Mouse (Mus musculus) urinary bladder, postnatal 36 days (tissue): ENCODE measurements around the gene Abcg4.
"Not testable (repeated sequence)": the region's sequence is repeated elsewhere in the genome, so short reads cannot be mapped to it uniquely, and the experiment has no call there.

ENCODE experiments used
- DNase-seq, 2 experiments: peaks; one replicate each; pipeline ENCODE4 v3.0.0; 2022; ENCODE audit warnings: low spot score in 2 of 2, mixed read lengths in 1 of 2

The Abcg4 gene

DNA sequence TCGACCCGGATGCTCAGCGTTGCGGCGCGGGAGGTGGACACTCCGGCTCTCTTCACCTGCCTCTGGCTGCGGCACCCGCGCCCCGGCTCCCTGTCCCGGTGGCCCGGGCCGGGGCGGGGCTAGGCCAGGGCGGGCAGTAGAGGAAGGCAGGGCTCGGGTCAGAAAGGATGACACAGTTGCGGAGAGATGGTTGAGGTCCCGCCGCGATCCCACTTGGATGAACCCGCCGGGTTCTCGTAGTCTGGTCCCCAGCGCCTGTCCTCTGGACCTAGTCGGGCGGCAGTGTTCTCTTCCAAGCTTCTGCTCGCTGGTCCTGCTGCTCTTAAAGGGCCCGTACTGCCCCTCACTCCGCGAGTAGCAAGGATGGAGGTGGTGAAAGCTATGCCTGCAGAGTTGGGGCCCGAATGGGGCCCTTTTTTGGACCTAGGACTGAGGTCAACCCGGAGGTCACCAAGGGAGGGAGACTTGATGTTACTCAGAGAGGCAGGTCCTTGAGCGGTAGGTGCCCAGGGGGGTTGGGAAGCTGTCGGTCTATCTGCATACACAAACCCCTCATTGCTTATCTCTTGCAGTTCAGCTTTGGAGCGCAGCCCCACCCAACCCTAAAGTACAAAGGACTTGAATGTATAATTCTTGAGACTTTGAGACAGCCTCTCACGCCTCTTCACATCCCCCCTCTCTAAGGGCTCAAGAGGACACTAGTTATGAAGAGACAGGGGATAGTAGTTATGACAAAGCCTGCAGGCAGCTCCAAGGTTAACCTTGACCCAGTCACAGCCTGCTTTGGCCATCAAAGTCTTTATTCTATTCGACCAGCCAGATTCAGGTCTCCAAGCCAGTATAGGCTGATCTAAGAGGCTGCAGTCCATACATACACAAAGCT is at the start of gene Abcg4:
Abcg4 (minus strand) TSS at position 540 of the 883 bp plus-strand sequence.
- DNase-seq, result no peak

DNA sequence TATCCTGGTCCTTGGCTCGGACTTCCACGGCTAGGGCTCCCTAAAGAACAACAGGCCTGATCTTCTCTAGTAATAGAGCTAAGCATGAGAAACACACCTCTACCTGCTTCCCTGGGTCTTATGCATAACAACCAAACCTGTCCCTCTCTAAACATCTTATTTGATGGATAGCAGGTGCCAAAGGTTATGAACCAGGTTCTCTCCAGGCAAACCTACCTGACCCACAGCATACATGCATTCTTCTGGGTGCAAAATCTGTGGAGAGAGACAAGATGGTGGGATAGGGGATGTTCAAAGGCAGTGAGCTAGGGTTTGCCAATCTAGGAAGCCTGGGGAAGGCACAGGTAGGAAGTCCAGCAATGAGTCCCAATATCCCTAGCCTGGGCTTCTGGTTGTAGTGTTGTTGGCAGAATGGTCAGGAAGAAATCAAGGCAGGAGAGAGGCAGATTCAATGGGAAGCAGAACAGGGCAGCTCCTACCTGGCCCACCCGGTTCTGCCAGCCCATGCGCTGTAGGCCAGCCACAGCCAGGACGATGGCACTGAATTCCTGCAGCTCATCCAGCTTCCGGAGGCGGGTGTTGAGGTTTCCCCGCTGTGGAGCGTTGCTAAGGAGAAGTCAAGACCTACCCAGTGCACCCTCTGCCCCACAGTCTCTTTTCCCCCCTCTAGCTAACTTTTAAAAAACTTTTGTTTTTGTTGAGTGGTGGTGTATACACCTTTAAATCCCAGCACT is 49.2 kb upstream of the Abcg4 start:
- no peak for DNase-seq

DNA sequence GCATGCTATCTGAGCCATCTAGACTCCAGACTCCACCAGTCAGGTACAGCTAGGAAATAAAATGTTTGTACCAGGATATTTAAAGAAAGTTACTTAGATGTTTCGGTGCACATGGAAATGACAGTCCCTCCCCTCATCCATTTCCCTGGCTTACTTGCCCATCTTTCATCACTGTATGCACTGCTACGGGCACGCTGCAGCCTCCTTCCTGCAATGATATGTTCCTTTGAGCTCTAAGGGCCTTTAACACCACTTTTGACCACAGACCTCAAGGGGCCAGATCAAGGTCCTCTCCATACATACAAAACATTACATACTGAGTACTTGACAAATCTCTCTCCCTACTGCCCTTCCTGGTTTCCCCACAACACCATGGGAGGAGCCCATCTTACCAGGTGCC is 48.5 kb upstream of the Abcg4 start:
- no peak for DNase-seq

DNA sequence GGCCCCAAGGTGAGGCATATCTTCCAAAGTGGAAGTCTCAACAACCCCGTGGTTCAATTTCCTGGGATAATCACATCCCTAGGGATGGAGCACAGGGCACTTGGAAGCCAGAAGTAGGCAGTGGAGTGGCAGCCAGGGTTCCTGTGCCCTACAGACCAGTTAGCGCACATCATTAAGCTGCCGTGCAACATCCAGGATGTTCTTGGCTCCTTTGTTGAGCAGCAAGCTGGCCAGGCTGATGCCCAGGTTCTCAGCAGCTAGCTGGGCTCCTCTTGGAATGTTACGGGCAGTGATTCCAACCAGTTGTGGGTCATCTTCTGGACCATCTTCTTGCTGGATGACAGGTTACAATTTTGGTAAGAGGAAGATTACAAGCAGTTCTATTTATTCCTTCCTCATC is 48.1 kb upstream of the Abcg4 start:
- DNase-seq, result not testable (repeated sequence)

DNA sequence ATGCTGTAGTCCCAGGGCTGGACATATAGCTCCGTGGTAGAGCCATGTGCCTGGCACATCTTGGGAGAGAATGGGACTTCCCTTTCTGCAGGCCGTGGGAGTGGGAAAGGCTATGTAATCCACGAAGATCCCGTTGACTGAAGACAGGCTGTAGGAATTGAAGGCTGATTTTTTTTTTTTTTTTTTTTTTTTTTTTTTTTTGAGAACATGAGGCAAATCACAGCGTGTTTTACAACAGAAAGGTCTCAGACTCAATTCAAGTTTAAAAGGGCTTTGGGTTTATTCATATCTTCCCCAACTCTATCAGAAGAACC is 47.6 kb upstream of the Abcg4 start:
- no peak for DNase-seq

DNA sequence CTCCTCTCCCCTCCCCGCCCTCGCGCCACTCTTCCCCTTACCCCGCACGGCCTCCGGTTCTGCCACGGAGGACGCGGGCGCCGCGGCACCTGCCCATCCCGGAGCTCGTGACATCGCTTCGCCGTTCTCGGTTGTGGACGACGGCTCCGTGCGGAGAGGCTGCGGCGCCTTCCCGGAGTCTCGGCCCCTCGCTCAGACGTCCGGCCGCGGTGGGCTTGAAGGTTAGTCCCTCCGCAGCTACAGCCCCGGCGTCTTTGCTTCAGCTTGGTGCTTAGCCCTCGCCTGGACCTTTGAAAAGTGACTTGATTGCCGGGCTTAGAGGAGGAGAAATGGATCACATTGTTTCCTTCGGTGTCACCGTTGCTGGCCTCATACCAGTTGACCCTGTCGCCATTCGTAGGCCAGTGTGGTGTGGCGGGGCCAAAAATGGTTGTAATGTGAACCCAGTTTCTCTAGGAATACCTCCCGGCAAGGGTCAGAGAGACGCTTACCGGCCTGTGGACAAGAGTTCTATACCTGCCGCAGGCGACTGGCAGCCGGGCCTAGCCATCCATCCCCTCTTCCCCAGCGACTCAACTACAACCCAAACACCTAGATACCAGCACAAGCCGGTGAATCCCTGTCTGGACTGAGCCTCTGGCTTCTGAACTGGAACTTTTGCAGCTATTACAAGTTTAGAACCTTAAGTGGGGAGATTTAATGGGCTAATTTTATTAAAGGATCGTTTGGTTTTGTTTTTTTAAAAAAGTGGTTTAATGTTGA is 47.1 kb upstream of the Abcg4 start:
- peak in 1 of 2 experiments; percentile 35 for DNase-seq

DNA sequence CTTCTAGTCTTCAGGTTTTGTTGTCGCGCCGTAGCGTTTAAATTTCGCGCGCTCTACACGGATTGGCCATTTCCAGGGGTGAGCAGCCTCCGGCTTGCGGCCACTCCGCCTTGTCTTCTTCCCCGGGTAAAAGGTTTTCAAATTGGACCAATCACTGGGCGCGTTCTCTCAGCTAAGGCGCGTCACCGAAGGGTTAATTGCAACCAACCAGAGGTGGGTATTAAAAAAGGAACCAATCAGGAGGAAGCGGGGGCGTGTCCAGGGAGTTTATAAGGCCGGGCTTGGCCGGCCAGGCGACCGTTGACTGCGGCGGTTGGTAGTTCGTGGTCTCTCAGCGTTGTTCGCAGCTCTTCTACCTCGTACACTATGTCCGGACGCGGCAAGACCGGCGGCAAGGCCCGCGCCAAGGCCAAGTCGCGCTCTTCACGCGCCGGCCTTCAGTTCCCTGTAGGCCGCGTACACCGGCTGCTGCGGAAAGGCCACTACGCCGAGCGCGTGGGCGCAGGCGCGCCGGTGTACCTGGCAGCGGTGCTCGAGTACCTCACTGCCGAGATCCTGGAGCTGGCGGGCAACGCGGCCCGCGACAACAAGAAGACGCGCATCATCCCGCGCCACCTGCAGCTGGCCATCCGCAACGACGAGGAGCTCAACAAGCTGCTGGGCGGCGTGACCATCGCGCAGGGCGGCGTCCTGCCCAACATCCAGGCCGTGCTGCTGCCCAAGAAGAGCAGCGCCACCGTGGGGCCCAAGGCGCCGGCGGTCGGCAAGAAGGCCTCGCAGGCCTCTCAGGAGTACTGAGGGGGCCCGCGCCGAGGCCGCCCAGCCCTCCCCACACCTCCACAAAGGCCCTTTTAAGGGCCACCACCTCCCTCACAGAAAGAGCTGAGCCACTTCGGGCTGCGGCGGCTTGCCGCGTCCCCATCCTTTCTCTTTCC is 46.2 kb upstream of the Abcg4 start, which contains the start of gene H2afx:
H2afx (plus strand) TSS at position 299 of the 935 bp plus-strand sequence.
- peak; percentile 98 for DNase-seq

DNA sequence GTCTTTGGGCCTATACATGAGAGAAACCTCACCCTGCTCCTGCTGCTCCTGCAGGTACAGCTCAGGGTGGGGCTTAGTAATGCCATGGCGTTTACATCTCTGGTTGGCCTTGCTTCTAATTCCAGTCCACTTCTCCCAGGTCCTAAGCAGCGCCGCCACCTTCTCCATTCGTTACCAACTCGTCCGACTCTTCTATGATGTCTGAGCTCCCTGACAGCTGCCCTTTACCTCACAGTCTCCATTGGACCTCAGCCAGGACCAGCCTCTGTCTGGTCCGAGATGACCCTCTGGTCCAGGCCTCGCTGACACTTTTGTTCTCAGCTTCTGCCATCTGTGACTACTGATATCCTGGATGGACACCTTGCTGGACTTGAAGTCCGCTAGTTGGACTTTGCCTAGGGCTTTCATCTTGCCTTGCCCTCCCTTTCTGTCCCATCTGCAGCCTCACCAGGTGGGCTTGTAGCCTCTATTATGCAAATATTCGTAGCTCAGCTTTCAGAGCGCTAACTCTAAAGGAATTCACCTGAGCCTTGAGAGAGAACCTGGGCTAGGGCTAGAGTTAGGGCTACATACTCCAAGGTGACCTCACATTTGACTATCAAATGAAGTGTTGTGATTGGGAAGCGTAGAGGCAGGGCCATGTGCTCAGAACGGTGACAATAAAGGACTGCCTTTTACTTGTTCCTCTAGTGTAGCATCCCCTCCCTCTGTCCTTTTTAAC is 44.7 kb upstream of the Abcg4 start:
- DNase-seq, result no peak

DNA sequence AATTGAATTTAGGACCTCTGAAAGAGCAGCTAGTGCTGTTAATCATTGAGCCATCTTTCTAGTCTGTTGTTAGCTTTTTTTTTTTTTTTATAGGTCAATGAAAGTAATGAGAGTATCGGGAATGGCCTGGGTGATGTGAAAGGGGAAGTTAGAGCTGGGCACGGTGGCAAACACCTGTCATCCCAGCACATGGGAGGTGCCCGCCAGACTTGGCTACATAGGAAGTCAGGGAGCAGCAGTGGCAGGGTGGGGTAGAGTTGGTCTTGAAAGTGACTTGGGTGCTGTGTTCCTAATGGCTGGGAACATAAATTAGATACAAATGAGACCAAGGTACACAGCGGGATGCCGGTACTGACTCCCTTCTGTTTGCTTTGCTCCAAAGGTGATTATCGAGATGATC is 42.3 kb upstream of the Abcg4 start:
- no peak for DNase-seq

DNA sequence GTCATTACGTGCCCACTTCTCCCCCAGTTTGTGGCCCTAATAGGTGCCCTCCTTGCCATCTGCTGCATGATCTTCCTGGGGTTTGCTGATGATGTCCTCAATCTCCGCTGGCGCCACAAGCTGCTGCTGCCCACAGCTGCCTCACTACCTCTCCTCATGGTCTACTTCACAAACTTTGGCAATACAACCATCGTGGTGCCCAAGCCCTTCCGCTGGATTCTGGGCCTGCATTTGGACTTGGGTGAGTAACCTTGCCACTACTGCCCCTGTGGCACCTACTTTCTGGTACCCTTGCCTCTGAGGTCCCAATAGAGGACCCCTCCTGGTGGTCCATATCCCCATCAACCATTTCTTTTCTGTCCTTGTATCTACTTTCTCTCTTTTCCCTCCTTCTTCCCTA is 39.5 kb upstream of the Abcg4 start:
- DNase-seq, result no peak

DNA sequence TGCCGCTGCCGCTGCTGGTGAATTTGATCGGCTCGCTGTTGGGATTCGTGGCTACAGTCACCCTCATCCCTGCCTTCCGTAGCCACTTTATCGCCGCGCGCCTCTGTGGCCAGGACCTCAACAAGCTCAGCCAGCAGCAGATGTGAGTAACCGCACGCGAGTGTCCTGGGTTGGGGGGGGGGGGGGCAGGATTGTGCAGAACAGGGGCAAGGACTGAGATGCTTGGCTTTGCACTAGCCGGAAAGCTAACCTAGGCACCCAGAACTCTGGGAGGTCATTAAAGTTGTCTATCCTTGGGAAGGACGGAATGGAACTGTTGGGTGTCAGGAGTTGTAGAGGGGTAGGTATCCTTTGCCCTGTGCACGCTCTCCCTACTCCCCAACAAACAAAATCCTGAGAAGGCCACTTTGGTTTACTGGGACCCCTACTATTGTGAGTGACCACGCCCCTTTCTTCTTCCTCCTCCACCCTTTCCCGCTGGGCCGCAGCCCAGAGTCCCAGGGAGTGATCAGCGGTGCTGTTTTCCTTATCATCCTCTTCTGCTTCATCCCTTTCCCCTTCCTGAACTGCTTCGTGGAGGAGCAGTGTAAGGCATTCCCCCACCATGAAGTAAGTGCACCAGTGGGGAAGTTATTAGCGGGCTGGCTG is 38.8 kb upstream of the Abcg4 start:
- no peak for DNase-seq

DNA sequence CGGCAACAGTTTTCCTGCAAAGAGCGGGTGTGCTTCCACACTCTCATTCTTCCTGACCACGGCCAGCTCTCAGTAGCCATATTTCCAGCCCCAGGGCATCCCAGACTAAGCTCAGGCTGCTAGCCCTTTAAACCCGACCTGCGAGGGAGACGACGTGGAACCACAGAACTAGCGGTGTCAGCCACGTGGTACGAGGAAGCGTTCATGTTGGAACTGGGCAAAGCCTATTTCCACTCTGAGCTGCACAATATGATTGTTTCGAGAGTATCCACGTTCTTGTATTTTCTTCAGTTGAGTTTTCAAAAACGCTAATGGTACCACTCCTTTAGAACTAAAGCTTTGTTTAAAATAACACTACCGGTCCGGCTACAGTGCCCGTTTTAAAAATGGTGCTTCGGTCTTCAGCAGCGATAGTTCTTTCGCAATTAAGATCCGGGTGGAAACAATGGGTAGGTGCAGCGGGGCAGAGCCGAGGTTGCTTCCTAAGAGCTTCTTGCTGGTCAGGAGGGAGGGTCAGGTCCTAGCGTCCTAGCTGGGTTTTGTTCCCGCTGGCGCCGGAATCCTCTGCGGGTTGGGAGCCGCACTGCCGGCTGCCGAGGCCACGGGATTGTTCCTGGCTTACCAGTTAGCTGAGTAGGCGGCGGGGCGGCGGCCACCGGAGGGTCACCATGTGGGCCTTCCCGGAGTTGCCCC is 38.1 kb upstream of the Abcg4 start:
- DNase-seq, result peak; percentile 74 to 83

DNA sequence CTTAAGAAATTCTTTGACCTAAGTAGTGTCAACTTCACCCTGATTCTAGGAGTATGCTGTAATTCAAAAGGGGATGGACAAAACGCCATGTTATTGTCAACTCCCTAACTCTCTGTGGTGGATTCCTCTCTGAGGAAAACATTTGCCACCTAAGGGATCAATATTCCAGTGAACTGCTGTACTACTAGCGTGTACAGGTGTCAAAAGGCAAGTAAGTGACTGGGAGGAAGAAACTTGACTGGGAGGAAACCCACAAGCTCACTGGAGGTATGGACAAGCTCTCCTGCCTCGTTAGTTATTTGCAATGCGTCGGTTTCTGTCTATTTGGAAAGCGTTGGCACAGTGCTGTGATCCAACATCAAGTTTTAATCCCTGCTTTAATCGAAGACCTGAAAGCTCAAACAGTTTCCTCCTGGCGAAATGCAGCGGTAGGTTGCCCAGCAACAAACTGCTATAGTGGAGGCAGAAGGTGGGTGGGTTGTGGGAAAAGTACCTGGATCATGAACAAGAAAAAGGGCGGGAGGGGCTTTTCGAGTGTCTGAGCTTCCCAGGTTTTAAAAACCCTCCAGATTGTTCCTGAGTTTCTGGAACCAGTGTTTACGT is 37.5 kb upstream of the Abcg4 start, which contains the start of gene Dpagt1:
Dpagt1 (plus strand) TSS at position 252 of the 603 bp plus-strand sequence.
- DNase-seq, result no peak

DNA sequence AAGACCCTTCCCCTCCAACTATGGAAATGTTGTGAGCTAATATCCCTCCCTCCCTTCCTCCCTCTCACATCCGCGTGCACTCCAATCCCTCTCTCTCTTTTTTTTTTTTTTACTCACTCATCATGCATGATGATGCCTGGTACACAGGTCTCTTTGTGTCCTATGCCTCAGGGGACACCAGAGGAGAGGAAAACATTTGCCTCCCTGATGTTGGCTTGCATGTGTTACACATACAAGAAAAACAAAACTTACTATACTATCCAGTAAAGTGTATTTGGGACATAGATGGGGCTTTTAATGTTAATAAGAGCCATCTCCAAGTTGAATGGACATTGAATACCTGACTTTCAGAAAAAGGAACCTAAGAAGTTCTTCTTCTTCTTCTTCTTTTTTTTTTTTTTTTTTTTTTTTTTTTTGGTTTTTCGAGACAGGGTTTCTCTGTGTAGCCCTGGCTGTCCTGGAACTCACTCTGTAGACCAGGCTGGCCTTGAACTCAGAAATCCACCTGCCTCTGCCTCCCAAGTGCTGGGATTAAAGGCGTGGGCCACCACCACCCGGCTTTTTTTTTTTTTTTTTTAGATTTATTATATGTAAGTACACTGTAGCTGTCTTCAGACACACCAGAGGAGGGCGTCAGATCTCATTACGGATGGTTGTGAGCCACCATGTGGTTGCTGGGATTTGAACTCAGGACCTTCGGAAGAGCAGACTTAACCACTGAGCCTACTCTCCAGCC is 36.8 kb upstream of the Abcg4 start:
- DNase-seq, result not testable (repeated sequence)

DNA sequence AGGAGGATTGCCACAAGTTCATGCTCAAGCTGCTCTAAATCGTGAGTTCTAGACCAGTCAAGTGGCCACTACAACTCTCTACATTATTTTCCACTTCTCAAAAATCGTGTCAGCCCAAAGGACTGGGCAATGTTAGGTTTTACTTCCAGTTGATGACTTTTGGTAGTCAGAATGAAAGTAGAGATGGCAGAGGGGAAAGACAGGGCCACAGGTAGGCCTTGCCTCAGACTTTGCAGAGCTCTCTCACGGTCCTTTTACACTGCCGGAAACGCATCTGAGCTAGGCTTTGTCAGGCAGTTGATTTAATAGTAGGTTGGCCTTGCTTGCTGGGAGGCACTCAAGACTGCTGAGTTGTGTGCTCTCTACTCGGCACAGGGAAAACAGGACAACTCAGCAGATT is 35.7 kb upstream of the Abcg4 start:
- DNase-seq, result no peak

DNA sequence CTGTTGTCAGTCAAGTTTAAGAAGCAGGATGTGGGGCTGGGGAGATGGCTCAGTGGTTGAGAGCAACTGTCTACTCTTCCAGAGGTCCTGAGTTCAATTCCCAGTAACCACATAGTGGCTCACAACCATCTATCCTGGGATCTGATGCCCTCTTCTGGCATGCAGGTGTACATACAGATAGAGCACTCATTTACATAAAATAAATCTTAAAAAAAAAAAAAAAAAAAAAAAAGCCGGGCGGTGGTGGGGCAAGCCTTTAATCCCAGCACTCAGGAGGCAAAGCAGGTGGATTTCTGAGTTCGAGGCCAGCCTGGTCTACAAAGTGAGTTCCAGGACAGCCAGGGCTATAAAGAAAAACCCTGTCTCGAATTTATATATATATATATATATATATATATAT is 35.2 kb upstream of the Abcg4 start:
- DNase-seq, result not testable (repeated sequence)

DNA sequence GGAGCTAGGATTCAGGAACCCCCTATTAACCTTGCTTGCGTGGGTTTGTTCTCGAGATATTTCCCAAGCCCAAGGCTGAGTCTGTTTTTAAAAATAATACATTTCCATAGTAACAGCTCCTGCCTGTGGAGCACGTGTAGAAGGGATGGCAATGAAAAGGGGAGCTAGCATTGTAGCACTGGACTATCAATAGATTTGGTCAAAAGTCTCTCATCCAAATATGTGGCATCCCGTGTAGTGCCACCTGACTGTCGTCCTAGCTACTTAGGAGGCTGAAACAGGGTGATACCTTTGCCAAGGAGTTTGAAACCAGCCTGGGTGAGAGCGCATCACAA is 32.4 kb upstream of the Abcg4 start:
- DNase-seq, result no peak
